Comparison of ENCODE assay signal across 9 mouse cellular contexts in the genomic region with DNA sequence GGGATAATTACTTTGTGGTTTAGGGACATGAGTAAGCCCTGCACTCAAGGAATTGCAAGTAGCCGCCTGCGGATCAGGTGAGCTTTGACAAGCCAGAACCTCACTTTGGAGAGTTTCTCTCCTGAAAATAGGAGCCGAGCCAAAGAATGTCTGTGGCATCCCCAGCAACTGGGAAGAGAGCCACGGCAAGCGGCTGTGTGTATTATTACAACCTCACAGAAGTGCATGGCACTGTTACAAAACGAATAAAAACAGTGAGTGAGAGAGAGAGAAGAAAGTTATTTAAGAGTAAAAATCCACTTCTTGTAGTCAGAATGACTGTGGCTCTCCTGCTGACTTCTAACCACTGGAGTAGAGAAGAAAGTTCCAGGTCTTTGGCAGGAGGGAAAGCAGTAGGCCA. TPM values are rescaled to one million over a fixed set of nuclear protein-coding genes. Genes with fewer than 3 reads are reported as not detected.
A peak's percentile ranks its signal among the peaks of the same experiment; 100 is the strongest.
DNase-seq lines count a peak whose midpoint lies in the region; ATAC-seq lines count a peak whose summit lies in the region.
"Had no signal": no experiment of that assay in that cellular context is flagged by ENCODE, and none has a peak within 500 bp of the region (broad histone marks: within the 10 kb centered on the region; RNA-seq: fewer than 3 reads in every experiment).

No protein-coding gene starts in this region.

- H3K36me3 ChIP-seq in heart, embryonic 10.5 days = no peaks in the 10 kb centered on the region
- no peaks in the 10 kb centered on the region for H3K36me3 ChIP-seq in forebrain, embryonic 13.5 days (ENCODE audit: poor library complexity, severe bottlenecking)
- H3K36me3 ChIP-seq in lung, embryonic 15.5 days = no peaks in the 10 kb centered on the region

- no peak overlapping the region for H3K4me3 ChIP-seq in heart, embryonic 10.5 days
- H3K4me3 ChIP-seq in forebrain, embryonic 13.5 days = no peak overlapping the region
- no peak overlapping the region for H3K4me3 ChIP-seq in lung, embryonic 15.5 days

- H3K9me3 ChIP-seq in heart, embryonic 10.5 days = no peaks in the 10 kb centered on the region
- H3K9me3 ChIP-seq in forebrain, embryonic 13.5 days (replicated peaks) = no peaks in the 10 kb centered on the region
- H3K9me3 ChIP-seq in lung, embryonic 15.5 days = no peaks in the 10 kb centered on the region

- no peak overlapping the region for H3K9ac ChIP-seq in forebrain, embryonic 13.5 days
- no peak overlapping the region for H3K9ac ChIP-seq in lung, embryonic 15.5 days
- H3K9ac ChIP-seq: liver, embryonic 14.5 days had no signal

- no peak overlapping the region; the same call in 1 of the 2 replicates for H3K27ac ChIP-seq in heart, embryonic 10.5 days
- H3K27ac ChIP-seq in forebrain, embryonic 13.5 days = peak overlapping the region; percentile 59
- no peak overlapping the region for H3K27ac ChIP-seq in lung, embryonic 15.5 days
- H3K27ac ChIP-seq: liver, embryonic 14.5 days had no signal

- peak overlapping the region; percentile 22; the same call in 1 of the 2 replicates for H3K4me2 ChIP-seq in forebrain, embryonic 13.5 days
- no peak overlapping the region for H3K4me2 ChIP-seq in lung, embryonic 15.5 days

- peak; percentile 90 for DNase-seq in heart, adult 11 months
- no peak for DNase-seq in heart, embryonic 10.5 days (ENCODE audit: low spot score)
- peak; percentile 50 to 51 for DNase-seq in adrenal gland, postnatal 36 days
- peak; percentile 72 for DNase-seq in heart, postnatal 4 days
- DNase-seq in spleen, postnatal 14 days (ENCODE audit: low spot score in 2 of 2) = no peak
- DNase-seq in spleen, postnatal 4 days (ENCODE audit: low spot score in 2 of 2) = no peak

- ATAC-seq in forebrain, embryonic 13.5 days = peak; percentile 51
- 0 out of 2 replicates have a peak, but pooled peaks have one; percentile 57 for ATAC-seq in lung, embryonic 15.5 days (ENCODE audit: borderline replicate concordance, extremely low read depth, low FRiP score, low TSS enrichment)

- no peaks in the 10 kb centered on the region for H3K27me3 ChIP-seq in heart, embryonic 10.5 days (ENCODE audit: insufficient read depth, poor library complexity, severe bottlenecking)
- no peaks in the 10 kb centered on the region for H3K27me3 ChIP-seq in forebrain, embryonic 13.5 days
- no peaks in the 10 kb centered on the region for H3K27me3 ChIP-seq in lung, embryonic 15.5 days

- 29% methylated on average over 6 of the region's 6 CpGs for WGBS in heart, embryonic 10.5 days
- 7% methylated on average over 6 of the region's 6 CpGs for WGBS in forebrain, embryonic 13.5 days
- 12% methylated on average over 6 of the region's 6 CpGs for WGBS in lung, embryonic 15.5 days

- peaks cover 32% of the 10 kb centered on the region for H3K4me1 ChIP-seq in heart, embryonic 10.5 days
- peaks cover 61% of the 10 kb centered on the region for H3K4me1 ChIP-seq in forebrain, embryonic 13.5 days
- peaks cover 10% of the 10 kb centered on the region; the same call in 1 of the 2 replicates for H3K4me1 ChIP-seq in lung, embryonic 15.5 days

RNA-seq across cellular contexts. Expression of gene Sgce, which starts 6.5 kb away (rescaled TPM):
- polyA plus RNA-seq in heart, embryonic 10.5 days (2016; fragmentation: Nextera tagmentation; extraction: Ambion mirVana) = 52.9 and 58.3 TPM in 2 replicates
- 10 to 100 TPM; 65.9 to 67.1 TPM for total RNA-seq in adrenal gland, postnatal 36 days (2021)
- 51.3 and 56.4 TPM in 2 replicates for polyA plus RNA-seq in forebrain, embryonic 13.5 days (2015; fragmentation: Nextera tagmentation; extraction: Ambion mirVana)
- 10 to 100 TPM; 45.5 to 48.0 TPM for total RNA-seq in heart, postnatal 4 days (2021)
- polyA plus RNA-seq in lung, embryonic 15.5 days (2015; fragmentation: Nextera tagmentation; extraction: Ambion mirVana) = 67.8 and 74.8 TPM in 2 replicates

RNA-seq across cellular contexts. Expression of gene Peg10, which starts 6.6 kb away (rescaled TPM):
- polyA plus RNA-seq in heart, embryonic 10.5 days (2016; fragmentation: Nextera tagmentation; extraction: Ambion mirVana) = 5.9 and 16.6 TPM in 2 replicates
- total RNA-seq in adrenal gland, postnatal 36 days (2021) = 100 to 1,000 TPM; 326 to 473 TPM
- 7.4 and 8.3 TPM in 2 replicates for polyA plus RNA-seq in forebrain, embryonic 13.5 days (2015; fragmentation: Nextera tagmentation; extraction: Ambion mirVana)
- 10 to 100 TPM in 1 of 2 experiments, 1 to 10 TPM in 1; 9.1 to 10.3 TPM for total RNA-seq in heart, postnatal 4 days (2021)
- polyA plus RNA-seq in lung, embryonic 15.5 days (2015; fragmentation: Nextera tagmentation; extraction: Ambion mirVana) = 2.2 and 2.3 TPM in 2 replicates

Comparison
In these comparisons a context has a peak if more than half of its experiments do, and no peak if none do; other contexts are left out.
1. DNase-seq: peak in heart, adult 11 months (single experiment), adrenal gland, postnatal 36 days (2 of 2) and heart, postnatal 4 days (single experiment); none in heart, embryonic 10.5 days (single experiment), spleen, postnatal 14 days (0 of 2) and spleen, postnatal 4 days (0 of 2).